Mouse (Mus musculus) megakaryocyte, adult 5-6 weeks (primary cell): ENCODE measurements around the gene Pcnx3. TPM values are rescaled to one million over a fixed set of nuclear protein-coding genes. Genes with fewer than 3 reads are reported as not detected.

Experiments
- ATAC-seq: 2 replicates; pipeline ENCODE4 v1.8.0; 2016; ENCODE audit warnings: mild to moderate bottlenecking, inconsistent platforms; ENCODE audit not compliant: poor library complexity, severe bottlenecking
- total RNA-seq, 2 experiments: library from RNA; stranded (forward) in 1 of 2; stranded (reverse) in 1 of 2; fragments of 153-499, 151-499 nt in 1 of 2; fragments of 221-1000, 200-1000 nt in 1 of 2; gene quantifications; 2 replicates each; pipeline versions ENCODE4 v1.2.3 to v1.2.4; 2015 to 2017

The Pcnx3 gene
- total RNA-seq, 2 experiments from 2014 or later: 19.3 to 33.1 TPM

DNA sequence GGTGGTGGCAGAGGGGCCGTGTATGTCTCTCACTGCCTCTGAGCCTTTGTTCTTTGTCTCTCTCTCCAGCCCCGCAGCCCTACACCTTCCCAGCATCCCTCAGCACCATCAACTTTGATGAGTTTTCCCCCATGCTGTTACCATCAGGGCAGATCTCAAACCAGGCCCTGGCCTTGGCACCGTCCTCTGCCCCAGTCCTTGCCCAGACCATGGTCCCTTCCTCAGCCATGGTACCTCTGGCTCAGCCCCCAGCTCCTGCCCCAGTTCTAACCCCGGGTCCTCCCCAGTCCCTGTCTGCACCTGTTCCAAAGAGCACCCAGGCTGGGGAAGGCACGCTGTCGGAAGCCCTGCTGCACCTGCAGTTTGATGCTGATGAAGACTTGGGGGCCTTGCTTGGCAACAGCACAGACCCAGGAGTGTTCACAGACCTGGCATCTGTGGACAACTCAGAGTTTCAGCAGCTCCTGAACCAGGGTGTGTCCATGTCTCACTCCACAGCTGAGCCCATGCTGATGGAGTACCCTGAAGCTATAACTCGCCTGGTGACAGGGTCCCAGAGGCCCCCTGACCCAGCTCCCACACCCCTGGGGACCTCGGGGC lies 41.9 kb downstream of the Pcnx3 start:
- ATAC-seq: no peak

DNA sequence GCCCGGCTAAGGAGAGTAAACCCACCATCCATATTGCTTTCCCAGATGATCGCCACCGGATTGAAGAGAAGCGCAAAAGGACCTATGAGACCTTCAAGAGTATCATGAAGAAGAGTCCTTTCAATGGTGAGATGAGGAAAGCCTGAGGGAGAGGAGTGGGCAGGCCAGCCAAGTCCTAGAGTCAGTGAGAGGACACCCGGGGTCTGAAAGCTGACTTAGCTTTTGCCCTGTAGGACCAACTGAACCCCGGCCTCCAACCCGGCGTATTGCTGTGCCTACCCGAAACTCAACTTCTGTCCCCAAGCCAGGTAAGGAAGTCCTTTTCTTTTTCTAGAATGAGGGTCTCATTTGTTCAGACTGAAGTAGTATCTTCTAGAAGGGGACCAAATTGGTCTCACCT lies 43.4 kb downstream of the Pcnx3 start:
- ATAC-seq: no peak

DNA sequence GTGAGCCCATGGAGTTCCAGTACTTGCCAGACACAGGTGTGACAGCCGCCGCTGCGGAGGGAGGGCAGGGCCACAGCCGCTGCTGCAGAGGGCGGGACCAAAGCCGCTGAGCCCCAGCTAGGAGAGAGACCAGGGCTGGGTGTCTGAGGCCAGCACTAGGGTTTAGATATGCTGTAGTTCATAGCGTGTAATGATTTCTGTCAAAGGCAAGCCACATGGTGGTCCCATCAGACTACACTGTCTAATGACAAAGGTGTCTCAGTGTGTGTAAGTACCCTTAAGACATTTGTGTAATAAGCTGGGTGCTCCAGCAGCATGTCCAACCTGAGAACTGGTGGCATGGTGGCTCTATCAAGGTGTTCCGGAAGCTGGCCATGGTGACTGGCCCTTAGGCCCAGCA lies 47.1 kb downstream of the Pcnx3 start:
- ATAC-seq: no peak

DNA sequence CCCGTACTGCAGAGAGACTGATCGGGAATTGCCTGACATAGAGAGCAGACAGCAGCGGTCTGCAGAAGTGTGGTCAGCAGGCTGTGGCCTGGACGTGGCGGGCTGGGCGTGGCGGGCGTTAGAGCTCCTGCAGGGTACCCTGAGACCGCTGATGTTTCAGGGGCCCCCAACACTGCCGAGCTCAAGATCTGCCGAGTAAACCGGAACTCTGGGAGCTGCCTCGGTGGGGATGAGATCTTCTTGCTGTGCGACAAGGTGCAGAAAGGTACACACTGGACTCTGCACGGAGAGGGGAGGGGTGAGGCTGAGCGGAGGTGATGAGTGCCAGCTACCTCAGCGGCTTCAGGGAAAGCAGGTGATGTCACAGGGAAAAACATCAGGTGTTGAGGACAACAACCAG lies 47.7 kb downstream of the Pcnx3 start:
- ATAC-seq: no peak

DNA sequence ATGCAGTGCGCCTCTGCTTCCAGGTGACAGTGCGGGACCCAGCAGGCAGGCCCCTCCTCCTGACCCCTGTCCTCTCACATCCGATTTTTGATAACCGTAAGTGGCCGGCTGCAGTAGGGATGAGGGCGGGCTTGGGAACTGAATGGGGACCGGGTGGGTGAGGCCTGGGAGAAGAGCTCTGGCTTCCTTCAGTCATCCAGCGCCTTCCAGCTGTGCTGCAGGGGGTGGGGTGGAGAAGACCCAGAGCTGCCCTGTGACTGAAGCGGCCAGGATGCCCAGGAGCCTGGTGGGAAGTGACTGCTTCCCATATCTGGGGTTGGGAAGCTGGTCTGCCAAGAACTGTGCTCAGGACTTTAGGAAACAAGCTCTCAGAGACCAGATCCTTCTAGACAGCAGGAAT lies 48.4 kb downstream of the Pcnx3 start:
- ATAC-seq: no peak

DNA sequence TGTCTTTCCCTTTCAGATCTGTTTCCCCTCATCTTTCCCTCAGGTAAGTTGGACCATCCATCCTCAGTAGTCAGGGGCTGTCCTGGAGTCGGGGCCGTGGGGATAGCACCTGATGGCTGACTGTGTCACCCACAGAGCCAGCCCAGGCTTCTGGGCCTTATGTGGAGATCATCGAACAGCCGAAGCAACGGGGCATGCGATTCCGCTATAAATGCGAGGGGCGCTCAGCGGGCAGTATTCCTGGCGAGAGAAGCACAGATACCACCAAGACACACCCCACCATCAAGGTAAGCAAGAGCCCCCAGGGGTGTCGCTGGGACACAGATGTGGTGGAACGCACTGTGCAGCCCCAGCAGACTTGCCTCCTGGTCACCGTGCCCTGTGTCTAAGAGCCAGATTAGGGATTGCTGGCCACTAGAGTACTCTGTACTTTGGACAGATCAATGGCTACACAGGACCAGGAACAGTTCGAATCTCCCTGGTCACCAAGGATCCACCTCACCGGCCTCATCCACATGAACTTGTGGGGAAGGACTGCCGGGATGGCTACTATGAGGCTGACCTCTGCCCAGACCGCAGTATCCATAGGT lies 50.2 kb downstream of the Pcnx3 start:
- no peak for ATAC-seq

DNA sequence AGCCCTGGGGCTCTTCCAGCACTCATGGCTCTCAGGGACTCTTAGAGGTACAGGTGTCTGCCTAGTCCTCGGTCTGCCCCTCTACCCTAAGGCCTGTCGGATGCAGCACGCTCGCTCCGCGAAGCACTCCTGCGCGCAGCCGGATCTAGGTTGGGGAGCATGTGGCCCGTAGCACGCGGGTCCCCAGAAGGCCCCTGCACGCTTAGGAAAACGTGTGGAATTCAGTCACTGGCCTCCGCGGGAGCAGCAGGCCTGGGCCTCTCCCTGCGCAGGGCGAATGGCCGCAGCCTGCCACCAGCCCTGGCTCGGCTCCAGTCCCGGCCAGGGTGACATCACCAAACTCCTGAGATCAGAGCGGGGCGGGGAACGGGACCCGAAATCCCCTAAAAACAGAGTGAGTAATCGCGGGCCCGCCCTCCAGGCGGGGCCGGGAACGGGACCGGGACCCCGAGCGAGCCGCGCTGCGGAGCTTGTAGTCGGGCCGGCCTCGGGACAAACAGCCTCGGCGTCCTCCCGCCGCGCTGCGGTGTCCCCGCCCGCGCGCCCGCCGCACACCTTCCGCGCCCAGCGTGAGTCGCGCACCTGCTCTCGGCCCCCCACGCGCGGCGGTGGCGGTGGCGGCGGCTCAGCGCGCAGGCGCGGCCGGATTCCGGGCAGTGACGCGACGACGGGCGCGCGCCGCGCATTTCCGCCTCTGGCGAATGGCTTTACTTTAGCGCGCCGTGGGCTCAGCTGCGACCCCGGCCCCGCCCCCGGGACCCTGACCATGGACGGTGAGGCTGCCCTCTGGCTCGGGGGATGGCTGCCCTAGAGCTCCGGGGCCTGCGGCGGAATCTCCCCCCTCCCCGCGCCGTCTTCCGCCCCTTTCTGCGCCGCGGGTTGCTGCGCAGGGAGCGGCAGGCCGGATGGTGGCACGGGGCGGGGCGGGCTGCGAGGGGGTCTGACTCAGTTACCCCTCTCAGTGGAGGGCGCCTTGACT lies 51.4 kb downstream of the Pcnx3 start, which contains the start of gene Rela:
Gene Rela, plus strand, starts transcription at position 415 of the 979 bp plus-strand sequence.
- ATAC-seq: peak; percentile 77

DNA sequence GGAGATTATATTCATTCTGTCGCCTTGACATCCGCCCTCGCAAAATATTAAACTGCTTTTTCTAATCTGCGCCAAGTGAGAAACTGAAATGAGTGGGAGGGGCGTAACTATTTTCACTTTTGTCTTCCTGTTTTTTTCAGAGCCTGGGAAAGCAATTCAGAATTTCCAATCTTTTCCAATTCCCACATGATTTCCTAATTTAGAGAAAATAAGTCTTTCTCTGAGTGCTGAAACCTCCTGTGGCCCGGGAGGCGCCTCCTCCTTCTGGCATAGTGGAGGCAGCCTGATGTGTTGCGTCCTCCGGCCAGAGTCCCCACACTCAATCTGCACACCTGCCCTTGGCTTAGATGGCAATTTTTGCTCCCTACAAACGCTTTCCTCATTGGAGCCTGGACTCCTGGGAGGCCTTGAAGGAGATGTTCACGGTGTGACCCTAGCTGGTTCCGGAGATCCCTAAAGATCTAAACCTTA lies 52.1 kb downstream of the Pcnx3 start:
- ATAC-seq: peak; percentile 17; the same call in 1 of the 2 replicates

DNA sequence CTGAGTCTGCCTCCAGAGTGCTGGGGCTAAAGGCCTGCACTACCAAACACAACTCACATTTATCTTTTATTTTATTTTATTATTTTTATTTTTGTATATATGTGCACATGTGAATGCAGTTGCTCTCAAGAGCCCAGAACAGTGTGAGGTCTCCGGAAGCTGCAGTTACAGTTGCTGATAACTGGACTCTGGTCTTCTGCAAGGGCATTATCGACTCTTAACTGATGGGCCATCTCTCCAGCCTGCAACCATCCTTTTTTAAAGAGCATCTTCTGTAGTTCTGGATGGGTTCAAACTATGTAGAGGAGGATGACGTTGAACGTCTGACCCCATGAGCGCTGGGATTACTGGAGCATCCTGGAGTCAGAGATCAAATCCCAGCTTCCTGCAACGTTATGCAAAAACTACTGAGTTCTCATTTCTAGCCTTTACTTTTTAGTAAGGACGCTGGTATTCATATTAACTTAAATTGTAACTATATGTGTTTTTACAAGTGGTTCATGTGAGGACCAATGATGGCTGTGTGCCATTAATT lies 52.6 kb downstream of the Pcnx3 start:
- ATAC-seq: no peak

DNA sequence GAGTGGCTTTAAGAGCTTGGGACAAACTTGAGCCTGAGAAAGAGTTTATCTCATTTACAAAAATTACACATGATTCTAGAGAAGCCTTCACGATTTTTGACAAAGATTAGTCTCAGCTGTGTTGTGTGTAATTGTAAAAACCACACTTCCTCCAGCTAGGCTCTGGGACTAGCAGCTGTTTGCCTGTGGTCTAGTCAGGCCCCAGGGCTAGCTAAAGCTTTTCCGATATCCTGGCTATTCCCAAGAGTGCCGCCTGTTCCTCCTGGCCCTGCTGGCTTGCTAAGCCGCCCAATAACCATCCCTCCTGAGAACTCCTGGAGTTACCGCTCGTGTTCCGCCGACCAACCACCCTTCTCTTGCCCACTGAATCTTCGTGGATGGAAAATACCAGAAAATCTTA lies 56.6 kb downstream of the Pcnx3 start:
- ATAC-seq: no peak

DNA sequence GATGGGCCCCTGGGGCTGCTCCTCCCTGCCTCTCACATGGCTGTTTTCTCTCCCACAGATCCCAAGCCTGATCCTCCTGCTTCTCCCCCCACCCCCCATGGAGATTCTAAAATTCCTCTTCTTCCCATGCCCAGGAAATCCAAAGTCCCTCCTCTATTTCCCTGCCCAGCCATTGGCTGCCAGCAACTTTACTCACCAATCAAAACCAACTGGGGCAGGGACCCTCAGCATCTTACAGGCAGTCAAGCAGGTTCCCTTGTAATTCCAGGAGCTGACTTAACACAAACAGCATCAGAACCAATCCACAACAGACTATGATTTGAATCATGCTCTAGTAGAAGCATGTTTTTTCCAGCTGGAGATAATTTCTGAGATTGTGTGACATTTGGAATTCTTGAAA lies 58.8 kb downstream of the Pcnx3 start:
- ATAC-seq: no peak

DNA sequence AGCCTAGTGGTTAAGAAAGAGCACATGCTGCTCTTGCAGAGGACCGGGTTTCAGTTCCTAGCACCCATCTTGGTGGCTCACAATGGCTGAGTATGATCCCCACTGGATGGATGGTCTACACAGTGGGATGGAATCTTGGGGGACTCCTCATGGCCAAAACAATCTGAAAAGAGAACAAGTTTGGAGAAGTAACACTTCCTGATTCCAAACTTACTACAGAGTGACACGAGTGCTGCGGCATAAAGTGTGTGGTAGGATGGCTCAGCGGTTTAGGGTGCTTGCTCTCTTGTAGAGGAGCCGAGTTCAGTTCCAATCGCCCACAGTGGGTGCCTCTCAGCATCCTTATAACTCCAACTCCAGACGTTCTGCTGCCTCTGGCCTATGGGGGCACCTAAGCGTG lies 63.4 kb downstream of the Pcnx3 start:
- peak; percentile 57 for ATAC-seq

DNA sequence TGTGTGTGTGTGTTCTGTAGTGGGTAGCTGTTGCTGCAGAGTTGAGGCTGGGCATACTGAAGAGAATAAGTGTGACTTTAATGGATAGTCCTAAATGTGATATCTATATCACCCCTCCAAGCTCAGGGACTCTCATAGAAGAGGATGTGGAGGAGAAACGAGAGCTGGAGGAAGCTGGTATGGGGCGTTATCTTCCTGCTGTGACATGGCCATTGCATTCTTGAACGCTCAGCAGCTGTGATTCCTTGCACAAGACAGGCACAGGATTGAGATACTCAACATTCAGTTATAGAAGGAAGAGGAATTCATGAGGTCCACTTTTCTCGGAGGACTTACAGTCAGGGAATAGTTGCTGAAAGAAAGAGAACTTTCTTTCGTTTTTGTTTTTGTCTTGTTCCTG lies 66.8 kb downstream of the Pcnx3 start:
- 0 out of 2 replicates have a peak, but pooled peaks have one; percentile 45 for ATAC-seq

DNA sequence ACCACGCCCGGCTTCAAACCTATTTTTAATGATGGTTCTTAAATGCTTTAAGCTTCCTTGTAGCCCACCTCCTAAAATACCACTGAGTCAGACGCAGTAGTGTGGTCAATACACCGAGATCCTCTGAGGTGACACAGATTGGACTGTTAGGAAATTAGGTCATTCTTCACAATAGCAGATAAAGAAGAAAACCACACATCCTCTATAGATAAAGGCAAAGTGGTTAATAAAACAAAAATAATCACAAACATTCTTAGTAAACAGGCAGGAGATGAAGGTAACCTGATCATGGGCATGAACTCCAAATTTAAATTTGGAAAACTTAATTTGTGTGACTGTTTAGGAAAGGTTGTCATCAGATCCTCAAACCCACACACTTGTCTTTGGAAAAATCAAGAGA lies 68.7 kb downstream of the Pcnx3 start:
- no peak for ATAC-seq

DNA sequence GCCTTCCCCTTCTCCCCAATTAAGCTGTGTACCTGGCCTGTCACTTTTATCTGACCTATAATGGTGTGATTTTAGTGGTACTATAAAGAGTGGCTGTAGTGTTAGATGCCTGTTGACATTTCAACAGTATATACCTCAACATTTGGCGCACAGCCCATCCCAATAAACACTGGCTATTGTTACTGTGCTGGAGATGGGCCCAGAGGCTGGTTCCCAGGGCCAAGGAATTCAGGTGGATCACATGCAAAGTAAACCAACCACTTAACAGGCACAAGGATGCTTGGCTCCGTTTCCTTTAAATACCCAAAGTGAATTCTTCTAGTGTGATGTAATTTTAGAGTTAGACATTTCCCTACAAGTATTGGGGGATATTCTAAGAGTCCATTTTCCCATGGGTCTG lies 73.8 kb downstream of the Pcnx3 start:
- no peak for ATAC-seq

Other genes with a start within 250 kb of the Pcnx3 start
- gene Fosl1, start 241.4 kb downstream of the Pcnx3 start, total RNA-seq (2015): 0.48 and 1.2 TPM in 2 replicates
- 0.69 and 0.95 TPM in 2 replicates for gene Fosl1, start 241.4 kb downstream of the Pcnx3 start, total RNA-seq (2017)
- 0.80 and 1.1 TPM in 2 replicates for gene Ccdc85b, start 231.0 kb downstream of the Pcnx3 start, total RNA-seq (2015)
- 1.7 TPM in 2 replicates for gene Ccdc85b, start 231.0 kb downstream of the Pcnx3 start, total RNA-seq (2017)
- 55.8 and 64.9 TPM in 2 replicates for gene Fibp, start 228.3 kb downstream of the Pcnx3 start, total RNA-seq (2015)
- 93.9 and 115 TPM in 2 replicates for gene Fibp, start 228.3 kb downstream of the Pcnx3 start, total RNA-seq (2017)
- 5.7 and 12.6 TPM in 2 replicates for gene Ctsw, start 220.4 kb downstream of the Pcnx3 start, total RNA-seq (2015)
- 5.9 and 9.1 TPM in 2 replicates for gene Ctsw, start 220.4 kb downstream of the Pcnx3 start, total RNA-seq (2017)
- 0.42 and 1.2 TPM in 2 replicates for gene Efemp2, start 215.0 kb downstream of the Pcnx3 start, total RNA-seq (2015)
- 1.2 TPM in 1 of 2 replicates, not detected in the other for gene Efemp2, start 215.0 kb downstream of the Pcnx3 start, total RNA-seq (2017)
- 16.2 and 16.6 TPM in 2 replicates for gene Mus81, start 200.5 kb downstream of the Pcnx3 start, total RNA-seq (2015)
- gene Mus81, start 200.5 kb downstream of the Pcnx3 start, total RNA-seq (2017): 9.2 and 13.8 TPM in 2 replicates
- 2,162 and 2,175 TPM in 2 replicates for gene Cfl1, start 198.5 kb downstream of the Pcnx3 start, total RNA-seq (2015)
- 1,771 and 1,778 TPM in 2 replicates for gene Cfl1, start 198.5 kb downstream of the Pcnx3 start, total RNA-seq (2017)
- 1.8 and 2.1 TPM in 2 replicates for gene 1700020D05Rik, start 185.1 kb downstream of the Pcnx3 start, total RNA-seq (2015)
- gene 1700020D05Rik, start 185.1 kb downstream of the Pcnx3 start, total RNA-seq (2017): 0.49 and 1.5 TPM in 2 replicates
- 2.7 and 4.8 TPM in 2 replicates for gene Snx32, start 178.4 kb downstream of the Pcnx3 start, total RNA-seq (2015)
- gene Snx32, start 178.4 kb downstream of the Pcnx3 start, total RNA-seq (2017): 1.5 and 3.0 TPM in 2 replicates
- gene Ovol1, start 128.3 kb downstream of the Pcnx3 start, total RNA-seq (2015): 0.07 and 0.14 TPM in 2 replicates
- gene Ovol1, start 128.3 kb downstream of the Pcnx3 start, total RNA-seq (2017): 0.07 TPM in 1 of 2 replicates, not detected in the other
- gene Ap5b1, start 120.9 kb downstream of the Pcnx3 start, total RNA-seq (2015): 18.3 and 23.2 TPM in 2 replicates
- 16.4 and 22.5 TPM in 2 replicates for gene Ap5b1, start 120.9 kb downstream of the Pcnx3 start, total RNA-seq (2017)
- 116 and 125 TPM in 2 replicates for gene Rnaseh2c, start 87.0 kb downstream of the Pcnx3 start, total RNA-seq (2015)
- 94.6 and 136 TPM in 2 replicates for gene Rnaseh2c, start 87.0 kb downstream of the Pcnx3 start, total RNA-seq (2017)
- gene Kat5, start 78.7 kb downstream of the Pcnx3 start, total RNA-seq (2015): 34.2 and 47.8 TPM in 2 replicates
- gene Kat5, start 78.7 kb downstream of the Pcnx3 start, total RNA-seq (2017): 69.4 and 73.9 TPM in 2 replicates
- gene Rela, start 51.4 kb downstream of the Pcnx3 start, total RNA-seq (2015): 51.9 and 56.6 TPM in 2 replicates
- gene Rela, start 51.4 kb downstream of the Pcnx3 start, total RNA-seq (2017): 46.1 and 47.8 TPM in 2 replicates
- 50.8 and 65.8 TPM in 2 replicates for gene Sipa1, start 25.2 kb downstream of the Pcnx3 start, total RNA-seq (2015)
- gene Sipa1, start 25.2 kb downstream of the Pcnx3 start, total RNA-seq (2017): 50.1 and 78.7 TPM in 2 replicates
- gene Map3k11, start 166 bp downstream of the Pcnx3 start, total RNA-seq (2015): 30.3 and 35.3 TPM in 2 replicates
- gene Map3k11, start 166 bp downstream of the Pcnx3 start, total RNA-seq (2017): 39.8 and 50.8 TPM in 2 replicates
- not detected in 2 replicates for gene Kcnk7, start 15.5 kb upstream of the Pcnx3 start, total RNA-seq (2015)
- gene Kcnk7, start 15.5 kb upstream of the Pcnx3 start, total RNA-seq (2017): not detected in 2 replicates
- gene Ehbp1l1, start 37.4 kb upstream of the Pcnx3 start, total RNA-seq (2015): 30.8 and 31.0 TPM in 2 replicates
- gene Ehbp1l1, start 37.4 kb upstream of the Pcnx3 start, total RNA-seq (2017): 118 and 119 TPM in 2 replicates
- 95.7 and 114 TPM in 2 replicates for gene Fam89b, start 40.7 kb upstream of the Pcnx3 start, total RNA-seq (2015)
- gene Fam89b, start 40.7 kb upstream of the Pcnx3 start, total RNA-seq (2017): 65.5 and 78.8 TPM in 2 replicates
- gene Ltbp3, start 52.0 kb upstream of the Pcnx3 start, total RNA-seq (2015): 1.5 TPM in 1 of 2 replicates, not detected in the other
- 0.18 and 2.8 TPM in 2 replicates for gene Ltbp3, start 52.0 kb upstream of the Pcnx3 start, total RNA-seq (2017)
- 20.2 and 21.8 TPM in 2 replicates for gene Scyl1, start 82.5 kb upstream of the Pcnx3 start, total RNA-seq (2015)
- gene Scyl1, start 82.5 kb upstream of the Pcnx3 start, total RNA-seq (2017): 30.9 and 41.5 TPM in 2 replicates
- gene Frmd8, start 186.4 kb upstream of the Pcnx3 start, total RNA-seq (2015): 21.4 and 21.9 TPM in 2 replicates
- 19.3 and 23.3 TPM in 2 replicates for gene Frmd8, start 186.4 kb upstream of the Pcnx3 start, total RNA-seq (2017)
- gene Slc25a45, start 188.9 kb upstream of the Pcnx3 start, total RNA-seq (2015): 55.6 and 67.9 TPM in 2 replicates
- 69.1 and 73.5 TPM in 2 replicates for gene Slc25a45, start 188.9 kb upstream of the Pcnx3 start, total RNA-seq (2017)
- gene Tigd3, start 205.2 kb upstream of the Pcnx3 start, total RNA-seq (2015): 0.54 and 0.59 TPM in 2 replicates
- 1.0 and 1.8 TPM in 2 replicates for gene Tigd3, start 205.2 kb upstream of the Pcnx3 start, total RNA-seq (2017)
- gene Dpf2, start 224.1 kb upstream of the Pcnx3 start, total RNA-seq (2015): 52.2 and 52.4 TPM in 2 replicates
- gene Dpf2, start 224.1 kb upstream of the Pcnx3 start, total RNA-seq (2017): 88.7 and 107 TPM in 2 replicates
- 3.0 and 3.4 TPM in 2 replicates for gene Cdc42ep2, start 235.9 kb upstream of the Pcnx3 start, total RNA-seq (2015)
- 1.7 and 1.9 TPM in 2 replicates for gene Cdc42ep2, start 235.9 kb upstream of the Pcnx3 start, total RNA-seq (2017)